In the genomic region with DNA sequence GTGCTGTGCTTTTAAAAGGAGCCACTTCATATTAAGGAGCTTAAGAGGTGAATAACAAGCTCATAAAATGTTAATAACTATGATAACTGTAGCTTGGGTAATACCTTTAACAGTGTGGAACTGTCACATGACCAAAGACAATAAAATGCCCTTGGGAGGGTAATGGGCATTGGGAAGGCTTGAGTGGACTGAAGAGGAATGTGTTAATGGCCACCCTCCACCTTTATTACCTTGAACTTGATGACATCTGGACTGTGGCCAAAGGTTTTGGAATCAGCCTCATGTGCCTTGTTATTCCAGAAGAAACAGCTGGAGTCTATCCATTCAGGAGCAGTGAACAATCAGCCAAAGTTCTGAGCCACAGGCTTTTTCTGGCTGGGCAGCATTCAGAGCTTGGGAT, we compare ENCODE assay signal across 20 mouse cellular contexts.
A peak's percentile ranks its signal among the peaks of the same experiment; 100 is the strongest.
DNase-seq lines count a peak whose midpoint lies in the region; ATAC-seq and TF ChIP-seq lines count a peak whose summit lies in the region.
"Had no signal": no experiment of that assay in that cellular context is flagged by ENCODE, and none has a peak within 500 bp of the region (broad histone marks: within the 10 kb centered on the region; RNA-seq: fewer than 3 reads in every experiment).

No protein-coding gene starts in this region.

- peak; percentile 4 for DNase-seq in lung, adult 2 months
- no peak for DNase-seq in lung, postnatal 10 days
- peak; percentile 83 for DNase-seq in forelimb bud, embryonic 11.5 days (ENCODE audit: low read depth, low spot score)
- peak; percentile 43 for DNase-seq in kidney, adult 9 months
- no peak for DNase-seq in heart, adult 8-10 months (ENCODE audit: low spot score)
- no peak for DNase-seq in embryonic facial prominence, embryonic 10.5 days (ENCODE audit: low spot score)
- DNase-seq: adrenal gland, adult 8-10 months; cerebellum, adult 2 months; gastrocnemius, postnatal 36 days; heart, postnatal 14 days; midbrain, embryonic 14.5 days; right cerebral cortex, postnatal 4 days had no signal

- no peaks in the 10 kb centered on the region for H3K4me1 ChIP-seq in lung, adult 2 months (ENCODE audit: control insufficient read depth, insufficient read depth, low read length)
- H3K4me1 ChIP-seq in limb, embryonic 13.5 days = peaks cover 16% of the 10 kb centered on the region
- no peaks in the 10 kb centered on the region for H3K4me1 ChIP-seq in embryonic facial prominence, embryonic 10.5 days
- H3K4me1 ChIP-seq: embryonic facial prominence, embryonic 15.5 days; heart, embryonic 10.5 days; hindbrain, embryonic 13.5 days; liver, embryonic 15.5 days had no signal

- no peaks in the 10 kb centered on the region for H3K36me3 ChIP-seq in limb, embryonic 13.5 days
- no peaks in the 10 kb centered on the region for H3K36me3 ChIP-seq in embryonic facial prominence, embryonic 10.5 days (replicated peaks)
- H3K36me3 ChIP-seq: embryonic facial prominence, embryonic 15.5 days; heart, embryonic 10.5 days; hindbrain, embryonic 13.5 days; liver, embryonic 15.5 days had no signal

- no peak for TF ChIP-seq CTCF in lung, adult 2 months (IDR thresholded peaks at IDR 0.05; ENCODE audit: insufficient read depth, low read length)

- no peak overlapping the region for H3K4me2 ChIP-seq in limb, embryonic 13.5 days (replicated peaks)
- H3K4me2 ChIP-seq: embryonic facial prominence, embryonic 15.5 days; hindbrain, embryonic 13.5 days; liver, embryonic 15.5 days had no signal

- H3K27ac ChIP-seq in limb, embryonic 13.5 days = no peak overlapping the region
- no peak overlapping the region for H3K27ac ChIP-seq in embryonic facial prominence, embryonic 10.5 days (replicated peaks)
- H3K27ac ChIP-seq: embryonic facial prominence, embryonic 15.5 days; heart, embryonic 10.5 days; hindbrain, embryonic 13.5 days; liver, embryonic 15.5 days; macrophage had no signal

- no peaks in the 10 kb centered on the region for H3K9me3 ChIP-seq in limb, embryonic 13.5 days
- H3K9me3 ChIP-seq in embryonic facial prominence, embryonic 10.5 days = no peaks in the 10 kb centered on the region
- H3K9me3 ChIP-seq: embryonic facial prominence, embryonic 15.5 days; heart, embryonic 10.5 days; hindbrain, embryonic 13.5 days; liver, embryonic 15.5 days had no signal

- H3K27me3 ChIP-seq in limb, embryonic 13.5 days = peaks cover 33% of the 10 kb centered on the region
- no peaks in the 10 kb centered on the region for H3K27me3 ChIP-seq in embryonic facial prominence, embryonic 10.5 days (replicated peaks; ENCODE audit: low read depth, poor library complexity, severe bottlenecking)
- H3K27me3 ChIP-seq: embryonic facial prominence, embryonic 15.5 days; hindbrain, embryonic 13.5 days; liver, embryonic 15.5 days had no signal

- peak; percentile 91 for ATAC-seq in limb, embryonic 13.5 days (ENCODE audit: low FRiP score, low read depth)
- no peak for ATAC-seq in cerebellum, adult (ENCODE audit: insufficient number of reproducible peaks, low FRiP score, low TSS enrichment)

- no peak overlapping the region for H3K9ac ChIP-seq in limb, embryonic 13.5 days
- H3K9ac ChIP-seq: embryonic facial prominence, embryonic 15.5 days; hindbrain, embryonic 13.5 days; liver, embryonic 15.5 days had no signal

- no peak overlapping the region for H3K4me3 ChIP-seq in lung, adult 2 months (replicated peaks; ENCODE audit: extremely low read depth, low read depth, low read length)
- no peak overlapping the region for H3K4me3 ChIP-seq in limb, embryonic 13.5 days
- no peak overlapping the region for H3K4me3 ChIP-seq in embryonic facial prominence, embryonic 10.5 days
- H3K4me3 ChIP-seq: embryonic facial prominence, embryonic 15.5 days; heart, embryonic 10.5 days; hindbrain, embryonic 13.5 days; liver, embryonic 15.5 days; myocyte had no signal

- TF ChIP-seq POLR2A in lung, adult 2 months (IDR thresholded peaks at IDR 0.05; ENCODE audit: borderline replicate concordance, extremely low read depth, low read depth, low read length) = no peak

Comparison
In these comparisons a context has a peak if more than half of its experiments do, and no peak if none do; other contexts are left out.
1. DNase-seq: peak in lung, adult 2 months (single experiment), forelimb bud, embryonic 11.5 days (single experiment) and kidney, adult 9 months (single experiment); none in lung, postnatal 10 days (single experiment), heart, adult 8-10 months (single experiment) and embryonic facial prominence, embryonic 10.5 days (single experiment).